Mouse (Mus musculus) spleen, adult 2 months (tissue): ENCODE results near the gene Clec10a.

Experiments
- CTCF ChIP-seq: fragments of 200-500 bp; IDR thresholded peaks from 2 replicates; pipeline ENCODE4 v1.5.1; 2011; ENCODE audit warnings: mild to moderate bottlenecking, inconsistent platforms; ENCODE audit not compliant: insufficient read depth, insufficient read length, insufficient replicate concordance; ENCODE audit errors: extremely low read depth
- POLR2A ChIP-seq: fragments of 200-500 bp; IDR thresholded peaks from 2 replicates; pipeline ENCODE4 v1.6.1; 2011; ENCODE audit warnings: low read depth, low read length, inconsistent platforms

DNA sequence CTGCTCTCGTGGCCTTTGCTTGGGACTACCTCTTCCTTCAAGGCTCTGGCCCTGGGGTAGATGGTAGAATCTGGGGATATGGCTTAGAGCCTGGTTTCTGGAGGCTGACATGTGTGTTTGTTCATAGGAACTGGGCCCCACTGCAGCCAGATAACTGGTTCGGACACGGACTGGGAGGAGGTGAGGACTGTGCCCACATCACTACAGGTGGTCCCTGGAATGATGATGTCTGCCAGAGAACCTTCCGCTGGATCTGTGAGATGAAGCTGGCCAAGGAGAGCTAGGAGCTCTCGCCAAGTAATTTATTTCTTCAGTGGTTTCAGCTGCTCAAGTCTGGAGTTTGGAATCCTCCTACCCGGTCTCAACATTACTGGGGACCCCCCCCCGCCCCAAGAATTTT lies 14.3 kb downstream of the Clec10a start:
- TF ChIP-seq CTCF = no peak
- no peak for TF ChIP-seq POLR2A
